Mouse (Mus musculus): ENCODE results near the gene Dnajb8. TPM values are rescaled to one million over a fixed set of nuclear protein-coding genes. Genes with fewer than 3 reads are reported as not detected.

The Dnajb8 gene
- not detected for total RNA-seq (2021)
- long read RNA-seq, experiment 1 = 0 reads
- long read RNA-seq, experiment 2 = 0 reads

DNA sequence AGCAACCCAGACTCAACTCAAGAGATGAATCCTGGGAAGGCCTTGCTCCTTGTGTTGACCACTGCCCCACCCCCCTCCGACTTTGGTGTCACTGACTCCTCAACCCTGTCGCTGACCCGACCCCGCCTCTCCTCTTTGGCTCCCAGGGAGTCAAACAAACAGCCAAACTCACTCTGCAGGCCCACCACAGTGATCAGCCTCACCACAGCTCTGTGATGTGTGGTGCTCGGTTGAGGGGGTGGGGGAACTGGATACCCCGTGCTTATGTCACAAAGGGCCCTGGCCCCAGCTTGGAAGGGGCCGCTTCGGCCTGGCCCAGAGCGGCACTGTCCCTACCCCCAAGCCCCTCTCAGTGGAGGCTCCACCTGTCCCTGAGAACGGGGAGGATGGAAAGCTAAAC lies at the start of gene Dnajb8:
TSS of gene Dnajb8 (plus strand) at position 301 of the 400 bp plus-strand sequence.
- no peak for DNase-seq
- intact Hi-C loops (cut with DNase I) = no loop called here

DNA sequence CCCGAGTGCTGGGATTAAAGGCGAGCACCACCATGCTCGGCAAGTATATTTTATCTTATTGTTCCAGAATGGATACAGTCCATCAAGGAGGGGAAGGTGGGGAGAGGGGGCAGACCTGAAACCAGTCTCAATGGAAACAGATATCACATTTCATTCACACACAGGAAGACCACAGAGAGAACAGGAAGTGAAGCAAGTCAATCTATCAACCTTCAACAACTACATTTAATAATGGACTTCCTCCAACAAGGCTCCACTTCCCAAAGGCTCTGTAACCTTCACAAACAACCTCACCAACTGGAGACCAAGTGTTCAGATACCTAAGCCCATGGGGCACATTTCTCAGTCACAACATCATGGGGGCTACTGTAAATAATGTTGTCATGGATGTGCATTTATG lies 47.9 kb upstream of the Dnajb8 start:
- intact Hi-C loops (cut with DNase I) = no loop called here
- no peak for DNase-seq

DNA sequence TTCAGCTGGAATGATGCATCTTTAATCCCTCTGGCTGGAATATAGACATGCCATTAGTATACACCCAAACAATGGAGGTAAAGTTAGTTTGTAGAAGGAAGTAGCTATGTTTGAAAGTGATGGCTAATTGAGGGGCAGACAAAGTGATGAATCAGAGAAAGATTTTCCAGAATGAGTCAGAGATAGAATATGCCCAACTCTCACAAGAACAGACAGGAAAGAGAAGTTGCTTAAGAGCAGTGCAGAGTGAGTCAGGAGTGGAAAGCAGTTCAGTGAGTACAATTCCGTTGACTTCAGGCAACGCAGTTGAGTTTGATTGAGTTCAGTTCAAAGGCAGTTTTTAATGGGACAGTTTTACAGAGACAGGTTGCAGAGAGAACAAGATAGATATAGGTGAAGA lies 47.4 kb upstream of the Dnajb8 start:
- intact Hi-C loops (cut with DNase I) = no loop called here
- no peak for DNase-seq

DNA sequence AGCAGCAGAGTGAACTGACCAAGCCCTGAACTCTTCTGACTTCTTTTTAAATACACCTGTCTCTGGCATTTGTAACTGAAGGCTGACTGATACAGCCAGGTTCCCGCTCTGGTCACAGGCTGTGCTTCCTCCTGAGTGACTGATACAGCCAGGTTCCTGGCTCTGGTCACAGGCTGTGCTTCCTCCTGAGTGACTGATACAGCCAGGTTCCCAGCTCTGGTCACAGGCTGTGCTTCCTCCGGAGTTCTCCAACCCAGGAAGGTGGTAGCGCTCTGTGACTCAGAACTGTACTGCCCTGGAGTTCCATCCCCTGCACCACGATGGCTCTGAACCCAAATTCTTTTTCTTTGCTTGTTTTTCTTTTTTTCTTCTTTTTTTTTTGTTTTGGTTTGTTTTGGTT lies 37.4 kb upstream of the Dnajb8 start:
- DNase-seq = no peak
- intact Hi-C loops (cut with DNase I) = loop anchor here (5.0 kb wide), 4 partner anchors 72 to 318 kb away; no protein-coding TSS in a partner anchor

DNA sequence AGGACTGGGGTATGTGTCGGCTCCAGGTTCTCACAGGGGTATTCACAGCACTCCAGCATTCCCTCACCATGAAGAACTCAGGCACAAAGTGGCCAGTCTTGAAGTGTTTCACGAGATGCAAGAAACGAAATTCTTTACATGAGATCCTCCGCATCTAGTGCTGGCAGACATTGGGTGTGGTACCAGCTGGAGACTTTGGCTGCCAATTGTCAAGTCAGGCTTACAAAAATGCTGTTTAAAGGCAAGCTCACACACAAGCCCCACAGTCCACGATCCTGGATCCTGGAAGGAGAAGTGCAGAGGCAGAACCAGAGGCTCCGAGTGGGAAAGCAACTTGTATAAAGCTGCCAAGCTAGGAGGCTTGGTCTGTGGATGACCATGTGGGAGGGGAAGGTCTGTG lies 33.9 kb upstream of the Dnajb8 start:
- no peak for DNase-seq
- intact Hi-C loops (cut with DNase I) = loop anchor here (5.0 kb wide), 4 partner anchors 76 to 314 kb away; no protein-coding TSS in a partner anchor

DNA sequence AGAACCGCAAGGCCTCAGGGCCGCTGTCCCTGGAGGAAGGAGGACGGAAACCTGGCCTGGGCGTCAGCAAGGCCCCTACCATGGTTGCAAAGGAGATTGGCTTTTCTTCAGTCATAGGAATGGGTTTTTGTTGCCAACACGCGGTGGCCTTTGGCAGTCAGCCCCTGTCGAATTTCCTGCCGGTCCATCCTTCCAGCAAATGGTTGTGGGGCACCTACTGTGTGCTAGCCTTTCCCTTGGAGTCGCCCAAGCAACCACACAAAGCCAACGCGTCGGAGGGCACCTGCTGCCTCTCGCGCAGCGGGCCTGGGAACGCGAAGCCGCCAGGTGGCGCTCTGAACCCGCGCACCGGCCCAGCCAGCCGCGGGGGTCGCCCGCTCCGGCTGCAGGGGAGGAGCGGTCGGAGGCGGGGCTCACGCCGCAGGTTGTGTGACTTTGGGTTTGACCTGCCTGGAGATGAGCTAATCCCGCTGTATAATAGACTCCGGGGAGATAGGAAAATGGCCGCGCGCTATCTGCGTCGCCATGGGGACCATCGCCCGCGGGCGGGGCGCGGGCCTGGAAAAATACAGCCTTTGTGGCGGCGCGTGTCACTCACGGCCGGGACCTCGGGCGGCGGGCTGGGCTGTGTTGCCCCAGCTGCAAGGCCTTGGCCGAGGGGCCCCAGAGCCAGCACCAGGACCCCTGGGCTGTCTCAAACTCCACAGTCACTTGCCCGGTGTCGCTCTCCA lies 32.6 kb upstream of the Dnajb8 start:
- DNase-seq = peak; percentile 38 to 63

DNA sequence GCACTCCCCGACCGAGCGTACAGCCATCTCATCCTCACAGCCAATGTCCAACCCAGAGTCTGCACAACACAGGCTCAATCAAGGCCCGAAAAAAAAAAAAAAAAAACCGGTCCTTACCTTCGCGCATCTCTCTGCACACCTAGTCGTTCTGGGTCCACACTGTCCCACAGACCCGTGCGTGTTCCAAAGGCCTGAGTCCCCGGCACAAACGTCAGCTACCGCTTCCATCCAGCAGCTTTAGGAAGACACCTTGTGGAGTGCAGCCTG lies 32.1 kb upstream of the Dnajb8 start:
- DNase-seq = no peak
- intact Hi-C loops (cut with DNase I) = no loop called here

More for the DNA sequence above, 32.6 kb upstream of the Dnajb8 start:
- intact Hi-C loops (cut with DNase I) = loop anchor here (1.0 to 5.0 kb wide), 5 partner anchors 53 to 313 kb away; no protein-coding TSS in a partner anchor

DNA sequence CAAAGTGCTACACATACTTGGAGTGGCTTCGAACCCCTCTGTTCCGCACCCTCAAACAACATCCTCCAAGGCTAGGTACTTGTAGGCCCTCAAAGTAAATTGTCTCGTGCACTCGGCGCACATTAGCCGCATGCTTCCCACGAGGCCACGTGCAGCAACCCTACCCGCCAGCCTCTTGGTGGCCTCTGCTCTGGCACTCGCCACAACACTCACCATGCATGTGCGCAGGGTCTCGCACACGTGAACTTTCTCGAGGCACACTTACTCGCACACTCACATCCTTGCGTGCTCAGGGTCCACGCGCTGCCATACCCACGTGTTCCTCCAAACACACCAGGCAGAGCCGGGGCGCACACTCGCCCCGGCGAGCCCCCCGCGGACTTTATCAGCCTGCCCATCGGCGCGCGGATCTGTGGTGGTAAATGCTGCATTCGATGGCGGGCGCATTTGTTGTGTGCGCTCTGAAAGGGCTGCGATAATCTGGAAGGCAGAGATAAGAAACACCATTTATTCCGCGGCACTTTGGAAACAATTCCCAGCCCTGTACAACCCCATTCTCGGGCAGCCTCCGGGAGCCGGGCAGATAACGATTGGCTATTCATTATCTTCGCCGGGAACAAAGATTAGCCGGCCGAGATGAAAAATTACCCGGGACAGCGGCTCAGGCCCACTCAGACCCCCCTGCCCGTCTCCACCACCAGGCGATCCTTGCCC lies 31.6 kb upstream of the Dnajb8 start:
- intact Hi-C loops (cut with DNase I) = no loop called here
- DNase-seq = no peak

DNA sequence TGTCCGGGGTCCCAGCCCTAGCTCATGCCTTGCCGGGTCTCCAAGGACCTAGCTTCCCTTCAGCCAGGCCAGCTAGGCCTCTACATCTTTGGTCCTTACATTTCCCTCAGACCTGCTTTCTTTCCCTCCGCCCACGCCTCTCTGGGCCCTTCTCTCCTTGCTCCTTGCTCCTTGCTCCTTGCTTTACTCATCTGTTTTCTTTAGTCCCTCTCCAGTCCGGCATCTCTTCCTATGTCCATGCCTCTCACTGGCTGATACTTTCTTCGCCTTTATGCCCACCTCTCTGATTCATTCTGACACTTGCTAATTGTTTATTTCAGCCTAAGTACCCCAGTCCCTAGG lies 31.1 kb upstream of the Dnajb8 start:
- no peak for DNase-seq
- intact Hi-C loops (cut with DNase I) = no loop called here

DNA sequence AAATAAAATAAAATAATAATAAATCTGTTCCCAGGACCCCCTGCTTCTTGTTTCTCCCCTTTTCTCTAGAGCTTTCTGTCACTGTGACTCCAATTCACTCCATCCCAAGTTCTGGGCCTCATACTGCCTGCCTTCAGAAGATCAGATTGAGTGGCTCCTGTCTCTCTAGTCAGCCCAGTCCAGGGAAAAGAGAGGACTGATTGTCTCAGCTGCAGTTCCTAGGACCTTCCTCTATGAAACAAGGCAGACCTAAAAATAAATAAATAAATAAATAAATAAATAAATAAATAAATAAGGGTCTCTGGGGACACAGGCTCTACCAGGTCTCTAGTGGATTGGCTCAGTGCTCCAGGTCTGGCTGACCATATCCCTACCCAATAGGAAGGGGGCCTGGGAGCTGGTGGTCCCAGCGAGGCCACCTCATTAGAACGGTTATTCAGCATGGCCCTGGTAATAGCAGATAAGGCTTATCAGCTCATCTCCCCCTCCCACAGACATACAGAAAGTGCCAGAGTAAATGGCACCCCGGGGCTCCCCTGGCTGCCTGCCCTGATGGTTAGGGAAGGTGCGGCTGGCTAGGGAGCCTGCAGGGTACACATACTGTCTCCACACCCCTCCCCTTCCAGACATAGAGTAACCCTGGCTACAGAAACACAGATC lies 30.5 kb upstream of the Dnajb8 start:
- no peak for DNase-seq
- intact Hi-C loops (cut with DNase I) = no loop called here

DNA sequence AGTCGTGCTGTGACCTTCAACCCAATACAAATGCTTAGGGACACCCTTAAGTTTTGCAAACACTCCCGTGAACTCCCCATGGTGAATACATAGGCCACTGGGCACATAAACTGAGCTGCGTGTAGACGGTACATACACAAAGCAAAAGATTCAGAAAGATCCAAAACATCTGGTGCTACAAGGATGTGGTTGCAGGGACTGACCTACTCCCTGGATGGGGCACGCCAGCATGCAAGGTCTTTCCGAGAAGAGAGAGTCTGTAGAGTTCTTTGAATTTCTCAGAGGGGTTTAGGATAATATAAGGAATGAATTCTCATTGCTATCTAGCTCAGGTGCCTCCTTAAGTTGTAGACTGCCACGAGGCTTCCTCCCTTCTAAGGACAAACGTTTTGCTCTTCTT lies 29.3 kb upstream of the Dnajb8 start:
- intact Hi-C loops (cut with DNase I) = no loop called here
- no peak for DNase-seq

DNA sequence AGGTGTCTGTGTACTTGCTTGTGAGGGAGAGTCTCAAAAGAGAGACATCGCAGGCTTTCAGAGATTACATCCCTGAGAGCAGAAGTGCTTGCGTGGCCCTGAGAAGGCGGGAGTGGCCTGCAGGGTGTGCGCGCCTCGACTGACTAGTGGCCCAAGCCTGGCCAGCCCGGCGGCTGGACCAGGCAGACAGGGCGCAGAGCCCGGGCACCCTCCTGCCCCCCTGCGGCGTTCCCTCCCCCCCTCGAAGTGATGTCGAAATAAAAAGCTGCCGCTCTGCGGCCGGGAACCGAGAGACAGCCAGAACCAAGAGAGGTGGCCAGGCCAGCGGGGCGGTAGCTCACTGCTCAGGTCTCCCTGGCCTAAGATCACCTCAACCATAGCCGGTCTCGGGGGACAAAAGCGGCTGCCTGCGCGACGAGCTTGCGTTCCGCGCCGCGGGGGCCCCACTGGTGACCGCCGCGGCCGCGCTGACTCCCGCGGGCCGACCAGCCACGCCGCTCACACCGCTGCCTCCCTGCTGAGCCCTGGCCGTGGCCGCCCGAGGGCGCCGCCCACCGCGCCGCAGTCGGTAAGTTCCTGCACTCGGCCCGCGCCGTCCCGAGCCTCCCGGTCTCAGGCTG lies 28.5 kb upstream of the Dnajb8 start, which contains the start of gene Gata2:
TSS of gene Gata2 (plus strand) at position 459 of the 620 bp plus-strand sequence.
- no peak for DNase-seq
- intact Hi-C loops (cut with DNase I) = no loop called here

DNA sequence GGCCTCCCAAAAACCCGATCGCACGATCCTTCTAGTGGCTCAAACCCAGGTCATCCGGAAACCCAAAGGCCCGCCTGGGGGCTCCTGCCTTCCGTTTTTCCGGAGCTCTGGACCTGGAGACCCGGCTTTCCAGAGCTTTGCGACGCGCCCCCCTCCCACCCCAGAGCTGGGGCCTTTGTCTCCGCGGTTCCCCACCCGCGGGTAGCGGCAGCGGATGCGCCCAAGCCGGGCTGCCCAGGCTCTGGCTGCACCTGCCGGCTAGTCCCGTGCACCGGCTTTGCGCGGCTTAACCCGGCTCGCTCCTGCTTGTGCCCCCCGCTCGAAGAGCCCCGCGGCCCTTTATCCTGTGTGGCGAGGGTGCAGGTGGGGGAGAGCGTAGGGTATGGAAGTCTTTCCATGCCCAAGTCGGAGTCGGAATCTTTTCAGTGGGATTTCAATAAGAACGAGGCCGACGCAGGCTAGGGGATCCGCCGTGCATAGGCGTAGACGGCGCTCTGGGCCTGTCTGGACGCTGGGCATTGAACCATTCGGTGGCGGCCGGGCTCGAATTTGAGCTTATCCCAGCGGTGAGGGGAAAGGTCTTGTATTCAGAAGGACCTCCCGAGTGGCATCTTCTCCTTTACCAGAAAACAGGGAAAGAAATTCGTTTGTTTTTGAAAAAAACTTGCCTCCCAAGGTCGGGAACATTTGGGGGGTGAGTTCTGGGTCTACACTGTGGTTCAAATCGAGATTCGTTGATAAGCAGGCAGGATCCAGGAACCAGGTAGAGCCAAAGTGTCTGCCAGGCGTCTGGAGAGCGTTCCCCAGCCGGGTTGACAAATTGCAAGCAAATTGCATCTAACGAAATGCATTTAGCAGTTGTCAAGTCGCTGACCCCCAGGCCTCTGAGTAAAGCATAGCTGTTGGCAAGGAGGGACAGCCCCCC lies 27.8 kb upstream of the Dnajb8 start:
- no peak for DNase-seq
- intact Hi-C loops (cut with DNase I) = no loop called here

DNA sequence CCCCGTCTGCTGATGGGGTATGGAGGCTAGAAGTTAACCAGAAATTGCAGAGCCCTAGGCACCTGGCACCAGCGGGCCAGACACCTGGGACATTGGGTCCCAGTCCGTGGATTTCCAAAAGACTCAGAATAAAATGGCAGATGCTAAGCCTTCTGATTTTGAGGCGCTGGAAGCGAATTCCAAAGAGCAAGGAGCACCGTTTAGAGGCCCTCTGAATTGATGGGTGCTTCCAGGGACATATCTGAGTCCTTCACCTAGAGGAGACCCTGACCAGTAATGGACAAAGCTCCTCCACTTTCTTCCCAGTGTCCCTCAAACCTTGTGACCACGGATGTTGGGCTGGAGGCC lies 27.1 kb upstream of the Dnajb8 start:
- intact Hi-C loops (cut with DNase I) = no loop called here
- no peak for DNase-seq

DNA sequence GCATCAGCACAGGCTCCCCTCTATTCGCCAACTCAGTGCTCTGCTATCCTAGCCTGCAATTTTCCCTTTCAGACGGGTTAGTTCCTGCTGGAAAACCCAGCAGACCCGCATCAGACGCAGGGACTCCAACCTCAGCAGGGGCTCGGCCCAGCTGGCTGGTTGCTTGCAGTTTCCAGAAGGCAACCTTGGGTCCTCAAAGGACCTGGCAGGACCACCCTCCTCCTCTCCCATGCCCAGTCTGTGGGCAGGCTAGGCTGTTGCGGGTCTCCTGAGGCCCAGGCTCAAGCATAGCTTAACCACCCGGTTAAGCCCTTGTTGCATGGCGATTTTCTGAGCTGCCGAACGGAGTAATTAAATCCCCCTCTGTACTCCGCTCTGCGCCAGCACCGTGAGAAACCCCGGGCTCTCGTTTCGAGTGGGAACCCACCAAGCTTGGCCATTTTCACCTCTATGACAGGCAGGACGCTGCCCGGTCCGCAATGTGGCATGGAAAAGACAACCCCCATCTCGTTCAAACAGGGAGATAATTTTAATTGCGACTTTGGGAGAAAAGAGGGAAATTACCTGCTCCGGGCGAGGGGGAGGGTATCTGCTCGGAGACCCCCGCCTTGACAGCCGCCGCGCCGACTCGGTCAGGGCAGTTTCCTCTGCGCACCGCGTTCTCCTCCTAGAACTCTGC lies 25.9 kb upstream of the Dnajb8 start:
- intact Hi-C loops (cut with DNase I) = no loop called here
- DNase-seq = no peak

DNA sequence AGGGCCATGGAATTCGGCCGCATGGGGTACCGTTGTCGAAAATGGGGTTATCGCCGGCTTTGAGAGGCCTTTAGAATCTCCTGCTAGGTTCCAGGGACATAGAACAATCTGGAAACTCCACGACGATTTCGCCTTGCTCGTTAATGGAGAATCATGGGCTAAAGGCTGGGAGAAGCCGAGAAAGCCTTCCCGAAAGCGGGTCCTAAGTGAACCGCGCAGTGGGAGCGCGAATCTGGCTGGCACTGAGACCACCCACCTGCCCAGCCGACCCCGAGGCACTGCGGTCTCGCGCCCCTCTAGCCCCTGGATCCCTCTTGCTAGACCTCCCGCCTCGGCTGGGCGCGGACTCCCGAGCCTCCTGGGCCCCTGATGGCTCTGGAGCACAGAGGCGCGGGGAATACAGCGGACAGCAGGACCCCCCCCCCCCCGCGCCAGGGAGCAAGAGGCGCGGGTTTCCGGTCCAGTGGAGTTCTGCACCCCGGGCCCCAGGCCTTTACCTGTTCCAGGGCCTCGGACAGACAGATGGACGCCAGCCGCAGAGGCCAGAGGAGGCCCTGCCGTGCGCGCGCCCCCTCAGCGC lies 25.2 kb upstream of the Dnajb8 start:
- intact Hi-C loops (cut with DNase I) = no loop called here

DNA sequence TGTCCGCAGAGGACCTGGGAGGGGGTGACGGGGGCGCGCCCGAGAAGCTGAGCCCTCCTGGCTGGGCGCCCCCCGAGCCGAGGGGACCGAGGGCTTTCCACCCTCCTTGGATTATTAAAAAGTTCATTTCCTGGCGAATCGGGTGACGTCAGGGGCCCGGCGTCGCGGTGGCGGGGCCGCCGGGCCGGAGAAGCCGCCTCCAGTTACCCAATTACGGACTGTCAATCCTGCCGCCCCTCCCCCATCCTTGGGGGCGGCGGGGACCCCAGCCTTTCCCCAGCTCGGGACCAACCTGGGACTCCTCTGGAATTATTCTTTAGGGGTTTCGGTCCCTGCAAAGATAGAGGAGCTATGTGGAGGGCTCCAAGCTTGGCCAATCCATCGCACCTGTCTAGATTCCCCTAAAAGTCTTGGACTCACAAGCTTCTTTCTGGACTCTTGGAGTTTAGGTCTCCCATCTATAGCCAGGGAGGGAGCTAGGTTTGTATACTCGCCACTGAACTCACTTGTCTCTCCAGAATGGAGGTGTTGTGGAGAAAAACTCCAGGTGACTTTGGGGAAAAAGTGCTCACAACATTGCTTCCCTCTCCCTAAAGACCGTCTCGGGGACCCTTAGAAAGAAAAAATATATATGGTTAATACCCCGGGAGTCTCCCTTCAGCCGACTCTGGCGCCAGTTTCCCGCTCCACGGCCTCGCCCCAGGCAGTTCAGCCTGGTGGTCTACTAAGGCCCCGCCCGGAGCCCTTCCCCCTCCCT lies 24.6 kb upstream of the Dnajb8 start:
- DNase-seq = no peak

More for the DNA sequence above, 25.2 kb upstream of the Dnajb8 start:
- no peak for DNase-seq

DNA sequence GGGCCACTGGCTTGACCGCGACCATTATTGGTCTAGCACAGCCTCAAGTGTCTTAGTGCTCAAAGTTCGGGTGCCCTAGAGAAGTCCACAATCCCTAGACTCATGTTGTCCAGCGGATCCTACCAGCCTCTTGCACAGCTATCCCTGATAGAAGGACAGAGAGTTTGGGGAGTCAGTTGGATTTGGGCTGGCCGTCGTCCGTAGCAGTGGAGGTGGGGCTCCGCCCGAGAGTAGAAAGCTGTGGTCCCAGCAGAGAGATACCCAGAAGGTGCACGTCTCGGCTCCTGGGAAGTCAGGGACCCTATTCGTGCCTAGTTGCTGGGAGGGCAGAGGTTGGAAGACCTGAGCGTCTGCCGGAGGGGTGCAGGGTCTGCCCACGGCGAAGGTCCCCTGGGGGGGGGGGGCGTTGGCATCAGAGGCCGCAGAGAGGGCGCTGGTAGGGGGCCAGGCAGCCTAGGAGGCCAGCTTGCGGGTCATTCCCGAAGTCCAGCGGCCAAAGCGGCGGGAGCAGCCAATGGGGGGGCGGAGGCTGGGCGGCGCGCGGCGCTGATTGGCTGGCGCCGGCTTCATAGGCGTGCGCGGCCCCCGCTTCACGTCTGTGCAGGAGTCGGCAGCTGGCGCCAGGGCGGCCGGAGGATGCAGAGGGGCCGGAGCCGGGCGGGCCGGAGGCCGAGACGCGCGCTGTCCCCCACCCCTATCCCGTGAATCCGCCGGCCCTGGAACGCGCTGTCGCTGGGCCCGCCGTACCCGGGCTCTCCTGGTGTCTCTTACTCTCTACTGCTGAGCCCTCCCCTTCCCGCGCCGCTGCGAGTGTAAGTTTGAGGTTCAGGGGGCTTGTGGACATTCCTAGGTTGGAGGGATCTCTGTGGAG lies 23.8 kb upstream of the Dnajb8 start:
- intact Hi-C loops (cut with DNase I) = no loop called here
- DNase-seq = peak; percentile 65 to 68

More for the DNA sequence above, 24.6 kb upstream of the Dnajb8 start:
- intact Hi-C loops (cut with DNase I) = no loop called here
